Mouse (Mus musculus): Measurements from ENCODE around the gene Zfp423. TPM values are rescaled to one million over a fixed set of nuclear protein-coding genes. Genes with fewer than 3 reads are reported as not detected.

Gene Zfp423
- polyA plus RNA-seq, 1 experiment from 2014 or later = 7.0 TPM

- Histone ChIP-seq H3K27me3 (ENCODE audit: control insufficient read depth, insufficient read depth, low read length) (no peaks in the 10 kb centered on the region), H3K36me3 (ENCODE audit: control insufficient read depth, insufficient read depth, low read length) (no peaks in the 10 kb centered on the region), H3K4me2 (ENCODE audit: low read depth, low read length) (no peak overlapping the region), H3K9me3 (replicated peaks; ENCODE audit: control insufficient read depth, low read length) (no peaks in the 10 kb centered on the region), H3K4me1 (ENCODE audit: control insufficient read depth, insufficient read depth, low read length) (no peaks in the 10 kb centered on the region), H3K4me3 (replicated peaks; ENCODE audit: low read length) (no peak overlapping the region), H3K9ac (ENCODE audit: low read length) (no peak overlapping the region), H3K27ac (ENCODE audit: low read length) (no peak overlapping the region)
- ATAC-seq (ENCODE audit: insufficient read depth, low FRiP score) = no peak
- 57% methylated on average over 3 of the region's 3 CpGs for WGBS
Measured at GRCm38 (mm10) chr8:87680034-87680433, 279.4 kb downstream of the Zfp423 start.

- Histone ChIP-seq H3K36me3 (ENCODE audit: control insufficient read depth, insufficient read depth, low read length) (no peaks in the 10 kb centered on the region), H3K4me3 (replicated peaks; ENCODE audit: low read length) (no peak overlapping the region), H3K4me1 (ENCODE audit: control insufficient read depth, insufficient read depth, low read length) (no peaks in the 10 kb centered on the region), H3K27ac (ENCODE audit: low read length) (no peak overlapping the region), H3K9ac (ENCODE audit: low read length) (no peak overlapping the region), H3K9me3 (replicated peaks; ENCODE audit: control insufficient read depth, low read length) (no peaks in the 10 kb centered on the region), H3K4me2 (ENCODE audit: low read depth, low read length) (no peak overlapping the region), H3K27me3 (ENCODE audit: control insufficient read depth, insufficient read depth, low read length) (no peaks in the 10 kb centered on the region)
- 75% methylated on average over 11 of the region's 11 CpGs for WGBS
- no peak for ATAC-seq (ENCODE audit: insufficient read depth, low FRiP score)
Measured at GRCm38 (mm10) chr8:87679431-87680003, 279.9 kb downstream of the Zfp423 start.

DNA sequence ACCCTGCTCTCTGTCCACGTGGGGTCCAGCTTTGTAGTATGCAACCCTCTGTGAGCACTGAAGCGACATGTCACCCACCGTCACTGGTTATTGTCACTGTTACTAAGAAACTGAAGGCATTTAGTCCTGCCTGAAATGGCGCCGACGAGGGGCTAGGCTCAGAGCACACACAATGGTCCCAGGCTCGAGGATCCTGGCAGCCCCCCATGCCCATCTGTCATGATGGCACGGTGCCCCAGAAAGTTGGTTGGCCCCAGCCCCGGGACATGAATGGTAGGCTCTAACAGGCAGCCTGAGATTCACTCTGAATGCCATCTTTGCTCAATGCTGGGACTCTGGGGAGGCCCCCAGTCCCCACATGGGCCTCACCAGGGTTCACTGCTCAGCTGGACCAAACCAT is 284.0 kb downstream of the Zfp423 start:
- Histone ChIP-seq H3K9me3 (replicated peaks; ENCODE audit: control insufficient read depth, low read length) (no peaks in the 10 kb centered on the region), H3K4me2 (ENCODE audit: low read depth, low read length) (no peak overlapping the region), H3K4me1 (ENCODE audit: control insufficient read depth, insufficient read depth, low read length) (no peaks in the 10 kb centered on the region), H3K27ac (ENCODE audit: low read length) (no peak overlapping the region), H3K36me3 (ENCODE audit: control insufficient read depth, insufficient read depth, low read length) (no peaks in the 10 kb centered on the region), H3K27me3 (ENCODE audit: control insufficient read depth, insufficient read depth, low read length) (no peaks in the 10 kb centered on the region), H3K4me3 (replicated peaks; ENCODE audit: low read length) (no peak overlapping the region), H3K9ac (ENCODE audit: low read length) (no peak overlapping the region)
- no peak for ATAC-seq (ENCODE audit: insufficient read depth, low FRiP score)
- 85% methylated on average over 9 of the region's 9 CpGs for WGBS

DNA sequence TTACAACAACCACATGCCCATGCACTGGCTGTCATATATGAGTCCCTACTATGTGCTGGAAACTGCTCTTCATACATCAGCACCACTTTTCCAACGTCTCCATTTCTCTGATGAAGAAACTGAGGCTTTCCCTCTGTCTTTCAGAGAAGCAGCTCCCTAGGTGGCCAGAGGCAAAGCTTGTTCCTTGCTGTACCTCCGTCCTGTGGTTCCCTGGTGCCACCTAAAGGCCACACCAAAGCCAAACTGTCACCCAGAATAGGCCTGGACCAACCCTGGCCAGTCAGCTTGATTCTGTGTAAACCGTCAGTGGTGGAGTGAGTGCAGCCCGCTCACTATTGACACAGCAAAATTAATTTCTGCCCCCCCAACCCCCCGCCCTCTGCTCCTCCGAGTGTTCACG is 285.2 kb downstream of the Zfp423 start:
- no peaks in the 10 kb centered on the region for H3K9me3 ChIP-seq (replicated peaks; ENCODE audit: control insufficient read depth, low read length)
- 54% methylated on average over 7 of the region's 7 CpGs for WGBS

GRCm38 (mm10) chr8:87672214-87672613 is 287.2 kb downstream of the Zfp423 start:
- Histone ChIP-seq H3K9ac (ENCODE audit: low read length) (no peak overlapping the region), H3K27ac (ENCODE audit: low read length) (no peak overlapping the region), H3K27me3 (ENCODE audit: control insufficient read depth, insufficient read depth, low read length) (no peaks in the 10 kb centered on the region), H3K36me3 (ENCODE audit: control insufficient read depth, insufficient read depth, low read length) (no peaks in the 10 kb centered on the region), H3K4me2 (ENCODE audit: low read depth, low read length) (no peak overlapping the region), H3K4me3 (replicated peaks; ENCODE audit: low read length) (no peak overlapping the region), H3K4me1 (ENCODE audit: control insufficient read depth, insufficient read depth, low read length) (0 out of 2 replicates have a peak, but pooled peaks cover 2% of the 10 kb centered on the region), H3K9me3 (replicated peaks; ENCODE audit: control insufficient read depth, low read length) (no peaks in the 10 kb centered on the region)
- ATAC-seq (ENCODE audit: insufficient read depth, low FRiP score) = no peak
- WGBS = 91% methylated on average over 2 of the region's 2 CpGs

More for the DNA sequence above, 285.2 kb downstream of the Zfp423 start:
- H3K9ac ChIP-seq (ENCODE audit: low read length) = no peak overlapping the region
- no peak for ATAC-seq (ENCODE audit: insufficient read depth, low FRiP score)
- H3K27me3 ChIP-seq (ENCODE audit: control insufficient read depth, insufficient read depth, low read length) = no peaks in the 10 kb centered on the region
- no peak overlapping the region for H3K27ac ChIP-seq (ENCODE audit: low read length)
- H3K36me3 ChIP-seq (ENCODE audit: control insufficient read depth, insufficient read depth, low read length) = no peaks in the 10 kb centered on the region
- H3K4me1 ChIP-seq (ENCODE audit: control insufficient read depth, insufficient read depth, low read length) = no peaks in the 10 kb centered on the region
- H3K4me3 ChIP-seq (replicated peaks; ENCODE audit: low read length) = no peak overlapping the region
- no peak overlapping the region for H3K4me2 ChIP-seq (ENCODE audit: low read depth, low read length)

DNA sequence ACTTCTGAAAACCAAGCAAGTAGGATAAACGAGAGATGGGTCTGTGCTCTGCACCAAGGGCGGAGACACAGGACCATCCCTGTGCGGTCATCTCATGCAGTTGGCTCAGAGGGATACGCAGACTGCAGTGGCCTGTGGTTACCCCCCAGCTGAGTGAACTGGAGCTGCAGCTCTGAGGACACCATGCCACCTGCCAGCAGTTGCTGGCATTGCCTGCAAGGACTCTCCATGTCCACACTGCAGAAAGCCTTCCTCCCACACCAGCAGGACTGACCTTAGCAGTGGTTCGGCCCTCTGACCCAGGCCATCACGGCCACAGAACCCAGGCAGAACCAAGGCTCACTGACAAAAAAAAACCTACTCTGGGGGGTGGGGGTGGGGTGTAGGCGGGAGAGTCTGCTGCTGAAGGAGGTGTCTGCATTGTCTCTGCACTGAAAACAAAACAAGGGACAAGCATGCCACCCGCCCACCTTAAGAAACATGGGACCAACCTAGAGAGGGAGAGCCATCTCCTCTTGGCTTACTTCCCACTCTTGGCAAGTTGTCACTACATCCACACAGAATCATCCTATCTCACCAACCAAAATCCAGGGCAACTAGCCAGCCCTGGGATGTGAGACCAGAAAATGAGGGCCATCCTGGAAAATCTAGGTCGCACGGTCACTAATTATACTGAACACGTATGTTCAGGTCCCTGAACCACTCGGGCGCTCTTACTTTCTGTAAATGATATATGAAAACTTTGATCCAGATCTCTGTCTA is 288.0 kb downstream of the Zfp423 start:
- ATAC-seq (ENCODE audit: insufficient read depth, low FRiP score) = no peak
- Histone ChIP-seq H3K9ac (ENCODE audit: low read length) (no peak overlapping the region), H3K4me3 (replicated peaks; ENCODE audit: low read length) (no peak overlapping the region), H3K9me3 (replicated peaks; ENCODE audit: control insufficient read depth, low read length) (no peaks in the 10 kb centered on the region), H3K27ac (ENCODE audit: low read length) (no peak overlapping the region), H3K4me1 (ENCODE audit: control insufficient read depth, insufficient read depth, low read length) (0 out of 2 replicates have a peak, but pooled peaks cover 2% of the 10 kb centered on the region), H3K27me3 (ENCODE audit: control insufficient read depth, insufficient read depth, low read length) (no peaks in the 10 kb centered on the region), H3K4me2 (ENCODE audit: low read depth, low read length) (no peak overlapping the region), H3K36me3 (ENCODE audit: control insufficient read depth, insufficient read depth, low read length) (no peaks in the 10 kb centered on the region)
- 82% methylated on average over 13 of the region's 13 CpGs for WGBS

DNA sequence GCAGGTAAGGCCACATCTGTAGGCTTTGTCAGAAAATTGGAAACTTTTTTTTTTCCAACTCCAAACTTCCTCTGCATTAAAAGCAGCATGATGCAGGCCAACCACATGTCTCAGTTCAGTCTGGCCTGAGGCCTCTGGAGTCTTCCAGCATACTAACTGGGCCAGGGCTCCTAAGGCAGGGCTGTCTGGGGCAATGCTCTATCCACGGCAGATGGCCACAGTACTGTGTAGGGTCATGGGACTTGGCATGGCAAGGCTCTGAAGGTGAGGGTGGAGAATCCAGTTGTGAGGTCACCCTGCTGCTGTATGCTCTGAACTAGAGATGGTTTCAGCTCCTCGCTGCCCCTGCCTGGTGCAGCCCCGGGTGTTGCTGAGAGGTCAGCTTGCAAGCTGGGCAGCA is 289.2 kb downstream of the Zfp423 start:
- no peak for ATAC-seq (ENCODE audit: insufficient read depth, low FRiP score)
- no peaks in the 10 kb centered on the region for H3K36me3 ChIP-seq (ENCODE audit: control insufficient read depth, insufficient read depth, low read length)
- H3K27me3 ChIP-seq (ENCODE audit: control insufficient read depth, insufficient read depth, low read length) = no peaks in the 10 kb centered on the region
- no peaks in the 10 kb centered on the region for H3K9me3 ChIP-seq (replicated peaks; ENCODE audit: control insufficient read depth, low read length)
- no peak overlapping the region for H3K4me2 ChIP-seq (ENCODE audit: low read depth, low read length)
- no peak overlapping the region for H3K9ac ChIP-seq (ENCODE audit: low read length)
- 95% methylated on average over 3 of the region's 3 CpGs for WGBS
- H3K4me3 ChIP-seq (replicated peaks; ENCODE audit: low read length) = no peak overlapping the region
- H3K27ac ChIP-seq (ENCODE audit: low read length) = no peak overlapping the region
- 0 out of 2 replicates have a peak, but pooled peaks cover 2% of the 10 kb centered on the region for H3K4me1 ChIP-seq (ENCODE audit: control insufficient read depth, insufficient read depth, low read length)

DNA sequence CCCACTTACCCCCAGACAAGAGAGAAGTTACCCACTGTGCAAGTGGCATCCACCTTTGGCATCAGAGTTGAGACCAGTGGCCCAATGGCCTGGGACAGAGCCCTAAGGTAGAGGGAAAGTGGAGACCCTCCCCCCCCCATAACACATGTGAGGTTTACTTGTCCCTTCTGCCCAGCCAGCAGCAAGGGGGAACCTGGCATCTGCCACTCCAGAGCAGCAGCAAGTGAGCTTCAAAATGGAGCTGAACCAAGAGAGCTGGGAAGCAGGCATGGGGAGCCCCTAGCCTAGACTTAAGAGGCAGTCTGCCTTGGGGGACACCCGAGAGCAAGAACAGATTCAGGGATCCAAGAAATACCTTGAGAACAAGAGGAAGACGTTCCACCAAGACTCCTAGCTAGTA is 290.7 kb downstream of the Zfp423 start:
- H3K9me3 ChIP-seq (replicated peaks; ENCODE audit: control insufficient read depth, low read length) = no peaks in the 10 kb centered on the region
- H3K27ac ChIP-seq (ENCODE audit: low read length) = no peak overlapping the region
- H3K36me3 ChIP-seq (ENCODE audit: control insufficient read depth, insufficient read depth, low read length) = no peaks in the 10 kb centered on the region
- H3K4me2 ChIP-seq (ENCODE audit: low read depth, low read length) = no peak overlapping the region
- H3K9ac ChIP-seq (ENCODE audit: low read length) = no peak overlapping the region
- H3K4me1 ChIP-seq (ENCODE audit: control insufficient read depth, insufficient read depth, low read length) = 0 out of 2 replicates have a peak, but pooled peaks cover 2% of the 10 kb centered on the region
- 65% methylated on average over 2 of the region's 2 CpGs for WGBS
- H3K4me3 ChIP-seq (replicated peaks; ENCODE audit: low read length) = no peak overlapping the region
- H3K27me3 ChIP-seq (ENCODE audit: control insufficient read depth, insufficient read depth, low read length) = 0 out of 2 replicates have a peak, but pooled peaks cover 2% of the 10 kb centered on the region
- ATAC-seq (ENCODE audit: insufficient read depth, low FRiP score) = no peak

- no peak overlapping the region for H3K4me3 ChIP-seq (replicated peaks; ENCODE audit: low read length)
- no peaks in the 10 kb centered on the region for H3K36me3 ChIP-seq (ENCODE audit: control insufficient read depth, insufficient read depth, low read length)
- H3K4me2 ChIP-seq (ENCODE audit: low read depth, low read length) = no peak overlapping the region
- no peaks in the 10 kb centered on the region for H3K9me3 ChIP-seq (replicated peaks; ENCODE audit: control insufficient read depth, low read length)
- ATAC-seq (ENCODE audit: insufficient read depth, low FRiP score) = no peak; the same call in 1 of the 2 replicates
- 76% methylated on average over 26 of the region's 26 CpGs for WGBS
- no peak overlapping the region for H3K9ac ChIP-seq (ENCODE audit: low read length)
- H3K27me3 ChIP-seq (ENCODE audit: control insufficient read depth, insufficient read depth, low read length) = peaks cover 7% of the 10 kb centered on the region
- H3K4me1 ChIP-seq (ENCODE audit: control insufficient read depth, insufficient read depth, low read length) = peaks cover 5% of the 10 kb centered on the region; the same call in 1 of the 2 replicates
- no peak overlapping the region for H3K27ac ChIP-seq (ENCODE audit: low read length)
Measured at GRCm38 (mm10) chr8:87667914-87668643, 291.3 kb downstream of the Zfp423 start.
